Mouse (Mus musculus): ENCODE data around the gene Spindoc. TPM values are rescaled to one million over a fixed set of nuclear protein-coding genes. Genes with fewer than 3 reads are reported as not detected.

Spindoc gene
- 16.9 and 18.7 TPM in 2 replicates for polyA plus RNA-seq (2015; fragmentation: Nextera tagmentation; extraction: Ambion mirVana)

DNA sequence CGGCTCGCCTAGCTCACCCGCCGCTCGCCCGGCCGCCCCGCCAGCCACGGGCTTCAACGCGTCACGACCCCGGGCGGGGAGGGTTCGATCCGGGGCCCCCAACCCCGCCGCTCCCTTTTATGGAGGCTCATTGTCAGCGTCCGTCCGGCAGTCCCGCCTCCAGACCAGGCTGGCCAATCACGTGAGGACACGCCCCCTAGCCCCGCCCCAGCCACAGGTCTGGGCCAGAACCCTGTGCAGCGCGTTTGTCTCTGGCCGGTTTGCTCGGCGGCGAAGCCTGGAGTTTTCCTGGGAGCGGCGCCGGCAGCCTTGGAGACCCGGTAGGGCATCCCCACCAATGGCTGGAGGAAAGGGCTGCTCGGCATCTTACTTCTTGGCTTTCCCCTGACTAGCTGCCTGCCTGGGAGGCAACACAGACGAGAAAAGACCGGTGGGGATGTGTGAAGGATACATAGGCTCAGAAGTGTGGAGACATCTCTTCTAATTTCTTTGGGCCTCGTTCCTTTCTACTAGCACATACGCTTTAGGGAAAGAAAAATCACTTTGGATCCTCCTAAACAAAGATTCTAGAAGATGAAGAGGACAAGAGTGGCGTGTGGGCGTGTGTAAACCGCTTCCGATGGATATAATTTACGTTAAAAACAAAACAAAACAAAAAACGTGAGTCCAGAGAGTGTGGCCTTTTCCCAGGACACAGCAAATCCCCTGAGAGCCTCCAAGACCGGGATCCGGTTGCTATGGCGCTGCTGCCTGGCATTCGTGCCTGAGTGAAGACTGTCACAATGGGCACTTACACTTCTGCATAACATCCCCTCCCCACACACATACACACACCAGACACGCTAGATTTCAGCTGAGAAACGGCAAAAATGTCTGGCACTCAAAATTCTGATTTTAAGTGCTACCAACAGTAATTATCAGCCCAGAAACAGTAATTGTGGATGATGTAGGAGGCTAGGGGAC lies at the start of gene Spindoc:
Spindoc (minus strand) TSS at position 92 of the 963 bp plus-strand sequence.
- H3K36me3 ChIP-seq: peaks cover 5% of the 10 kb centered on the region; the same call in 1 of the 2 replicates
- peaks cover 36% of the 10 kb centered on the region for H3K4me1 ChIP-seq (replicated peaks)
- 1% methylated on average over 52 of the region's 52 CpGs for WGBS
- H3K27me3 ChIP-seq: no peaks in the 10 kb centered on the region
- peak within 1 kb of the TSS; percentile 78 for H3K4me2 ChIP-seq
- peak within 1 kb of the TSS; percentile 90 for H3K27ac ChIP-seq
- H3K4me3 ChIP-seq: peak within 1 kb of the TSS; percentile 79
- peak; percentile 99 for ATAC-seq (replicated peaks; ENCODE audit: insufficient number of reproducible peaks, insufficient read depth, low FRiP score, low read depth)
- H3K9me3 ChIP-seq (replicated peaks): peaks cover 3% of the 10 kb centered on the region; the same call in 1 of the 2 replicates
- H3K9ac ChIP-seq: peak within 1 kb of the TSS; percentile 94

DNA sequence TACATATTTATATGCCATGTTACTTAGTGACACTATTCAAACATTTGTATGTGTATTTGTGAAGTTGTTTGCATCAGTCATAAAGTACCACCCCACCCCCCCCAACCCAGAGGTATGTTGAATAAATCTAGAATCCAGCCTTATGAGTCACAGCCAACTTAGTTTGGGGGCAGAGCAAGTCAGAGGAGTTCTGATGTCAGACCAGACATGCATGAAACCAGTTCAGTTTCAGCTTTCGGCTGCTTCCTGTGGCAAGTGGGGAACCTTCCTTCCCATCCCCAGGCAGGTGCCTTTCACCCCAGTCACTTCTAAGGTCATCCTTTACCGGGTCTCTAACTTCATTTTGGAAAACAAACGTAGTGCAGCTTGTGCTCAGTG lies 42.6 kb upstream of the Spindoc start:
- Histone ChIP-seq H3K27me3 (no peaks in the 10 kb centered on the region), H3K4me2 (no peak overlapping the region), H3K27ac (no peak overlapping the region), H3K9me3 (replicated peaks) (no peaks in the 10 kb centered on the region), H3K9ac (no peak overlapping the region), H3K4me1 (replicated peaks) (peaks cover 50% of the 10 kb centered on the region), H3K36me3 (peaks cover 60% of the 10 kb centered on the region), H3K4me3 (no peak overlapping the region)
- WGBS: 46% methylated on average over 3 of the region's 3 CpGs
- no peak for ATAC-seq (replicated peaks; ENCODE audit: insufficient number of reproducible peaks, insufficient read depth, low FRiP score, low read depth)

DNA sequence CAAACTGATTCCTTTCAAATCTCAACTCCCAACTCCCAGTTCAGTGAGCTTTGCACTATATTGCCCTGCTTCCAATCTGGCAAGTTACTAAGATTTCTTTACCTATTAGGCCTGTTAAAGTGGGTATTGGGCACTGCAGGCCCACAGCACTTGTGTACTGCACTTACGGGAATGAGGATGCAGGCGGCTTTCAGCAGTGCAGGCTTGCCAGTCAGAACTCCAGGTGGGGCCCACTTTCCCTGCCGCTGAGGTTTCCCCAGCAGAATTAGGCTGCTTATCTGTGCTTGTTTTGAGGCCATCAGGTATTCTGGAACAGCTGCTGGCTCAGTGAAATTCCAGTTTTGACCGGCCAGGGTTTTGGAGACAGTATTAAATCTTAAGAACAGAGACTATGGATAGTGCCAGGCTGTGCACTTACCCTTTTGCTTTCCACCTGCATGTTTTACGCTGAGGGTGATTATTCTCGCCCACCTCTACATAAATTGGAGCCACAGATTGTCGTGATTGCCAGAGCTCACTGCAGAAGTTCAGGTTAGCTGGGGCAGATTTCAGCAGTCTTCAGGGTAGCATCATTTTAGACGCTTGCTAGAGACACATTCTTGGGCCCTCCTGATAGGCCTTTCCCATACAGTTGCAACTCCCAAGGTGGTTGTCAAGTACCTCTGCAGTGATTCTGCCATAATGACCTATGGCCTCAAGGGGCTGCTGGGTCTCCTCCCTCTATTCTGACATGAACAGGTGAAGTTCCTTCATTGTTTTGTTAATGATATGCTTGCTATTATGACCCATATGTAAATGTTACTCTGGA lies 42.0 kb upstream of the Spindoc start:
- Histone ChIP-seq H3K36me3 (peaks cover 57% of the 10 kb centered on the region), H3K4me3 (no peak overlapping the region), H3K9me3 (replicated peaks) (no peaks in the 10 kb centered on the region), H3K27me3 (no peaks in the 10 kb centered on the region), H3K9ac (0 out of 2 replicates have a peak overlapping the region, but pooled peaks have one; percentile 5), H3K4me2 (no peak overlapping the region), H3K27ac (peak overlapping the region; percentile 11; the same call in 1 of the 2 replicates), H3K4me1 (replicated peaks) (peaks cover 56% of the 10 kb centered on the region)
- WGBS: 59% methylated on average over 8 of the region's 8 CpGs
- ATAC-seq (replicated peaks; ENCODE audit: insufficient number of reproducible peaks, insufficient read depth, low FRiP score, low read depth): no peak

DNA sequence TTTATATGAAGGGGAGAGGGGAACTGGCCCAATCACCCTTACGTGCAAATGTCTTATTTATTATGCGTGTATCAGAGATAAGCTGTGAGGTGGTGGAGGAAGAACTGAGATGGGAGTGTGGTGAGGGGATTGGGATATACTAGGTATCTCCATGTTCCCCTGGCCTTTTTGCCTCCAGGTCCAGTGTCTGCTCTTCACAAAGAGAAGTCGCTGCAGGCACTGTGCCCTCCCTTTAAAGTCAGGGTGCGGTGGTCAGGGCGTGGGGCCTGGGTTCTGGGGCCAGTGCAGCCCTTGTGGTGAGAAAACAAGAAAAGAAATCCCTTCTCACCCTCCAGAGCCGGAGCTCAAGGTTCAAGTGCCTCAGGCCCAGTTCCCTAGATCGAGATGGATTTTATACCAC lies 41.3 kb upstream of the Spindoc start:
- H3K4me3 ChIP-seq: peak overlapping the region; percentile 28; the same call in 1 of the 2 replicates
- 69% methylated on average over 7 of the region's 7 CpGs for WGBS
- H3K27me3 ChIP-seq: no peaks in the 10 kb centered on the region
- H3K4me1 ChIP-seq (replicated peaks): peaks cover 63% of the 10 kb centered on the region
- H3K4me2 ChIP-seq: peak overlapping the region; percentile 56; the same call in 1 of the 2 replicates
- peaks cover 51% of the 10 kb centered on the region for H3K36me3 ChIP-seq
- no peak for ATAC-seq (replicated peaks; ENCODE audit: insufficient number of reproducible peaks, insufficient read depth, low FRiP score, low read depth)
- no peaks in the 10 kb centered on the region for H3K9me3 ChIP-seq (replicated peaks)
- H3K27ac ChIP-seq: peak overlapping the region; percentile 70
- H3K9ac ChIP-seq: no peak overlapping the region

DNA sequence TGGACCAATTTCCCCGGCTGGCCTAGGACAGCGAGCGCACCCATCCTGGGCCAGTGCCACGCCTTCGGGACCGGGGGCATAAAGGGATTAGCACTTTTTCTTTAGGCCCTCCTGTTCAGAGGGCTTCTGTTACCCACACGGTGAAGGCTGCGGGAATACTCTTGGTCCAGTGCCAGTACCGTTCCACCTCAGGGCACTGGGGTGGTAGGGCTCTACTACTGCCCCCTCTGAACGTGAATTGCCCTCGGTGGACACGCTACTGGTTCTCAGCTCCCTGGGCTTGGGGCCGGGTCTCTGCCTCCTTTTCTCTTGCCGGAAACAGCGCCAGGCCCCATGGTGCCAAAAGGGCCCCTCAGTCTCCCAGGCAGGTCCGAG lies 40.8 kb upstream of the Spindoc start:
- Histone ChIP-seq H3K4me3 (peak overlapping the region; percentile 28), H3K4me1 (replicated peaks) (peaks cover 68% of the 10 kb centered on the region), H3K9me3 (replicated peaks) (no peaks in the 10 kb centered on the region), H3K36me3 (peaks cover 47% of the 10 kb centered on the region), H3K4me2 (peak overlapping the region; percentile 56), H3K27me3 (no peaks in the 10 kb centered on the region), H3K9ac (0 out of 2 replicates have a peak overlapping the region, but pooled peaks have one; percentile 10), H3K27ac (peak overlapping the region; percentile 70)
- ATAC-seq (replicated peaks; ENCODE audit: insufficient number of reproducible peaks, insufficient read depth, low FRiP score, low read depth): no peak
- WGBS: 26% methylated on average over 16 of the region's 16 CpGs

DNA sequence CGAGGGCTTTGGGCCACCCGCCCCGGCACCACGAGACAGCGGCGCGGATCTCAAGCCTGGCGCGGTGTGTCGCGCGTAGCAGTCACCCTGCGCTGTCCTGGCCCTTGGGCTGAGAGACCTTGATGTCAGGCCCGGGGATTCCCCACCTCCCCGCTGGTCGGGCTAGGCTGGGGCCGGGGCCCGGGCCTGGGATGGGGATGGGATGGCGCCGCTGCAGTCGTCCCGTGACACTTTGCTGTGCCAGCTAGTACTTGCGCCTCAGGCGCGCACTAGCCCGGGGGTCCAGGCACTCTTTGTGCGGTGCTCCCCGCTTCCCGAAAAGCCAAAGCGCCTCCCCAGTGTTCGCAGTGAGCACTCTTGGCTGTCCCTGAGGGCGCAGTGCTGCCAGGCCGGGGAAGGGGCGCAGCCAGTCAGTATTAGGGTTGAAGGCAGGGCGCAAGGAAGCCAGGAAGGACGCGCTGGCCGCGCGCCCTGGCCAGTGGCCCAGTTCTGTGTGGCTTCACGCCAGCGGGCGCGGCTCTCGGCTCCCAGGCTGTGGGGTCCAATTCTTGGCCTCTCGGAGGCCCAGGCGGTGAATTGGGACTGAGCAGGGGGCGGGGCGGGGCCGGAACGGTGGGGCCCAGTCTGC lies 40.3 kb upstream of the Spindoc start:
- Histone ChIP-seq H3K4me1 (replicated peaks) (peaks cover 68% of the 10 kb centered on the region), H3K9ac (0 out of 2 replicates have a peak overlapping the region, but pooled peaks have one; percentile 20), H3K27me3 (no peaks in the 10 kb centered on the region), H3K36me3 (peaks cover 42% of the 10 kb centered on the region), H3K4me2 (peak overlapping the region; percentile 56), H3K27ac (peak overlapping the region; percentile 70), H3K4me3 (peak overlapping the region; percentile 28), H3K9me3 (replicated peaks) (no peaks in the 10 kb centered on the region)
- WGBS: 10% methylated on average over 51 of the region's 51 CpGs
- peak; percentile 88 for ATAC-seq (replicated peaks; ENCODE audit: insufficient number of reproducible peaks, insufficient read depth, low FRiP score, low read depth)

DNA sequence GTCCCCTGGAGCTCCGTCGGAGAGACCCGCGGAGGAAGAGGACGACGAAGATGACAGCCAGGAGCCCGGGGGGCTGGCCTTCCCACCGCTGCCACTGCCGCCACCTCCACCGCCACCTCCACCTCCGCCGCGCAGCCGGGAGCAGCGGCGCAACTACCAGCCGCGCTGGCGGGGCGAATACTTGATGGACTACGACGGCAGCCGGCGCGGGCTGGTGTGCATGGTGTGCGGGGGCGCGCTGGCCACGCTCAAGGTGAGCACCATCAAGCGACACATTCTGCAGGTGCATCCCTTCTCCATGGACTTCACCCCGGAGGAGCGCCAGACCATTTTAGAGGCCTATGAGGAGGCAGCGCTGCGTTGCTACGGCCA lies 39.8 kb upstream of the Spindoc start:
- 28% methylated on average over 35 of the region's 35 CpGs for WGBS
- Histone ChIP-seq H3K4me2 (peak overlapping the region; percentile 56), H3K9me3 (replicated peaks) (no peaks in the 10 kb centered on the region), H3K4me3 (peak overlapping the region; percentile 28), H3K36me3 (peaks cover 37% of the 10 kb centered on the region), H3K4me1 (replicated peaks) (peaks cover 68% of the 10 kb centered on the region), H3K27ac (peak overlapping the region; percentile 70), H3K27me3 (no peaks in the 10 kb centered on the region), H3K9ac (peak overlapping the region; percentile 19; the same call in 1 of the 2 replicates)
- ATAC-seq (replicated peaks; ENCODE audit: insufficient number of reproducible peaks, insufficient read depth, low FRiP score, low read depth): no peak

DNA sequence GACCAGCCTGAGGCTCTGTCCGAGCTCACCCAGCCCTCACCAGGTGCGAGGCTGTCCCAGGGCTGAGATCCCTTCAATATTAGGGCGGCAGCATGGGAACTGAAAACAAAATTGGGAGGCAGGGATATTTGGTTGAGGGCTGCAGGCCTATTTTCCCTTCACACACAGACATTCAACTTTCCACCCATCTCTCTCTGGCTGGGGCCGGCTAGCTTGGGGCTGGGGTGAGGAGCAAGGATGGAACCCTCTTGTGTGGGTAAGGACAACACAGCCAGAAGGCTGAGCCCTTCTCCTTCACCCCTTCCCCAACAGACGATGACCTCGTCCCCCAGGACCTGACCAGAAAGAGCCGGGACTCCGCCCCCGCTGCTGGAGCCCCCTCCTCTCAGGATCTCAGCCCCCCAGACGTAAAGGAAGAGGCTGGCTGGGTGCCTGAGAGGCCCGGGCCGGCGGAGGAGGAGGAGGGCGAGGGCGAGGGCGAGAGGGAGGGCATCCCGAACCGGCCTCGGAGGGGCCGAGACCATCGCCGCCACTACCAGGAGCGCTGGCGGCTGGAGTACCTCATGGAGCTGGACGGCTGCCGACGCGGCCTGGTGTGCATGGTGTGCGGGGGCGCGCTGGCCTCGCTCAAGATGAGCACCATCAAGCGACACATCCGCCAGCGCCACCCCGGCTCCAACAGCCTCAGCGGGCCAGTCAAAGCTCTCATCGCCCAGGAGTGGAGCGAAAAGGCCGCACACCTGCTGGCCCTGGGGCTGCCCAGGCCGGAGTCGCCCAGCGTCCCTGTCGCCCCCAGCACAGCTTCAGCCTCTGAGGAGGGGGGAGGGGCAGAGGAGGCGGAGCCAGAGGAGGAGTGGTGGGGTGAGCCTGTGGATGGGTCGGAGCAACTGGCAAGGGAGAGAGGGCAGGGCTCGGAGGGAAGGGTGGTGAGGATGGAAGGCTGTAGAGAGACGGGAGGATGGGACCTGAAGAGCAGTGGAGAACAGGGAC lies 39.1 kb upstream of the Spindoc start:
- 19% methylated on average over 48 of the region's 48 CpGs for WGBS
- Histone ChIP-seq H3K9me3 (replicated peaks) (no peaks in the 10 kb centered on the region), H3K27ac (peak overlapping the region; percentile 70), H3K36me3 (peaks cover 30% of the 10 kb centered on the region), H3K27me3 (no peaks in the 10 kb centered on the region), H3K9ac (peak overlapping the region; percentile 19), H3K4me1 (replicated peaks) (peaks cover 68% of the 10 kb centered on the region), H3K4me2 (peak overlapping the region; percentile 56), H3K4me3 (peak overlapping the region; percentile 28)
- ATAC-seq (replicated peaks; ENCODE audit: insufficient number of reproducible peaks, insufficient read depth, low FRiP score, low read depth): peak; percentile 11

DNA sequence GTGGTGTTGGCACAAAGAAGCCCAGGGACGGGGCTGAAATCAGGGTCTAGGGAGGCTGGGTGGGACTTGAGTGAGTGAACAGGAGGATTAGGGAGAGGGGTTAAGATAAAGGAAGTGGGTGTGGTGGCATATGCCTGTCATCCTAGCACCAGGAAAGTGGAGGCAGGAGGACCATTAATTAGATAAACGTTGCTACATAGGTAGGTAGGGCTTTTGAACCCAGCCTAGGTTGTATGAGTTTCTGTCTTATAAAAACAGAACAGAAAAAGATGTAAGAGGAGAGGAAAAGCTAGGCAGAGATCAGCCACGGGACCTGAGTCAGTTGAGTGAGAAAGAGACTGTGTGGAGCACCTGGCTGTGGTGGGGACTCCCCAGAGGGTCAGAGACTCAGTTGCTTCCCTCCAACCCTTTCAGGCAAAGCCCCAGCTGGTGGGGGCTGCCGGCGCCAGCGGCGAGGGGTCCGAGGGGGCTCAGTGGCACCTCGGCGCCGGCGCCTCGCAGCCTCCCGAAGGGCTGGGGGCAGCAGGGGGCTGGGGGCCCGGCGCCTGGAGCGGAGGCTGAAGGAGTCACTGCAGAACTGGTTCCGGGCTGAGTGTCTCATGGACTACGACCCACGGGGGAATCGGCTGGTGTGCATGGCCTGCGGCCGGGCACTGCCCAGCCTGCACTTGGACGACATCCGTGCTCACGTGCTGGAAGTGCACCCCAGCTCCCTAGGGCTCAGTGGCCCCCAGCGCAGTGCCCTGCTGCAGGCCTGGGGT lies 38.2 kb upstream of the Spindoc start:
- Histone ChIP-seq H3K36me3 (peaks cover 23% of the 10 kb centered on the region), H3K27ac (no peak overlapping the region), H3K9me3 (replicated peaks) (no peaks in the 10 kb centered on the region), H3K4me3 (0 out of 2 replicates have a peak overlapping the region, but pooled peaks have one; percentile 28), H3K4me2 (no peak overlapping the region), H3K4me1 (replicated peaks) (peaks cover 75% of the 10 kb centered on the region), H3K9ac (no peak overlapping the region), H3K27me3 (no peaks in the 10 kb centered on the region)
- WGBS: 76% methylated on average over 27 of the region's 27 CpGs
- ATAC-seq (replicated peaks; ENCODE audit: insufficient number of reproducible peaks, insufficient read depth, low FRiP score, low read depth): no peak
